Mouse (Mus musculus): Measurements from ENCODE around the gene Ndufc1. TPM values are rescaled to one million over a fixed set of nuclear protein-coding genes. Genes with fewer than 3 reads are reported as not detected.
A peak's percentile ranks its signal among the peaks of the same experiment; 100 is the strongest.
"Not testable (repeated sequence)": the region's sequence is repeated elsewhere in the genome, so short reads cannot be mapped to it uniquely, and the experiment has no call there.

The Ndufc1 gene
- total RNA-seq, 2 experiments from 2014 or later: 1,091 to 1,121 TPM

- no peak for DNase-seq
Measured at GRCm38 (mm10) chr3:51366926-51367325, 41.9 kb downstream of the Ndufc1 start.

- DNase-seq: no peak
Measured at GRCm38 (mm10) chr3:51365517-51365882, 43.3 kb downstream of the Ndufc1 start.

GRCm38 (mm10) chr3:51364703-51365516 is 43.9 kb downstream of the Ndufc1 start:
- peak; percentile 82 for DNase-seq

GRCm38 (mm10) chr3:51361066-51361465 is 47.7 kb downstream of the Ndufc1 start:
- DNase-seq: no peak

GRCm38 (mm10) chr3:51359558-51360307 is 49.1 kb downstream of the Ndufc1 start:
- no peak for DNase-seq

GRCm38 (mm10) chr3:51358660-51359557 is 49.9 kb downstream of the Ndufc1 start:
- DNase-seq: peak; percentile 76

- peak; percentile 71 for DNase-seq
Measured at GRCm38 (mm10) chr3:51358181-51358580, 50.6 kb downstream of the Ndufc1 start.

GRCm38 (mm10) chr3:51357624-51358023 is 51.2 kb downstream of the Ndufc1 start:
- no peak for DNase-seq

- DNase-seq: no peak
Measured at GRCm38 (mm10) chr3:51357078-51357477, 51.7 kb downstream of the Ndufc1 start.

GRCm38 (mm10) chr3:51354956-51355355 is 53.8 kb downstream of the Ndufc1 start:
- not testable (repeated sequence) for DNase-seq

Other genes with a start within 250 kb of the Ndufc1 start
- gene Noct, start 184.5 kb downstream of the Ndufc1 start, total RNA-seq (2021): 10 to 100 TPM; 27.8 to 31.0 TPM
- 10 to 100 TPM; 89.9 to 99.9 TPM for gene Elf2, start 68.3 kb downstream of the Ndufc1 start, total RNA-seq (2021)
- gene Mgarp, start 12.2 kb downstream of the Ndufc1 start, total RNA-seq (2021): under 1 TPM; 0.45 to 0.95 TPM
- gene Naa15, start 6.2 kb upstream of the Ndufc1 start, total RNA-seq (2021): 10 to 100 TPM; 62.3 to 65.8 TPM
- gene Rab33b, start 74.9 kb upstream of the Ndufc1 start, total RNA-seq (2021): 10 to 100 TPM; 13.6 to 14.3 TPM
- 10 to 100 TPM; 54.0 to 58.7 TPM for gene Setd7, start 151.9 kb upstream of the Ndufc1 start, total RNA-seq (2021)

Data from heart, postnatal 4 days (tissue).